Mouse (Mus musculus): ENCODE measurements around the gene Bahd1. TPM values are rescaled to one million over a fixed set of nuclear protein-coding genes. Genes with fewer than 3 reads are reported as not detected.

The Bahd1 gene
- 36.4 TPM for total RNA-seq (2023)

DNA sequence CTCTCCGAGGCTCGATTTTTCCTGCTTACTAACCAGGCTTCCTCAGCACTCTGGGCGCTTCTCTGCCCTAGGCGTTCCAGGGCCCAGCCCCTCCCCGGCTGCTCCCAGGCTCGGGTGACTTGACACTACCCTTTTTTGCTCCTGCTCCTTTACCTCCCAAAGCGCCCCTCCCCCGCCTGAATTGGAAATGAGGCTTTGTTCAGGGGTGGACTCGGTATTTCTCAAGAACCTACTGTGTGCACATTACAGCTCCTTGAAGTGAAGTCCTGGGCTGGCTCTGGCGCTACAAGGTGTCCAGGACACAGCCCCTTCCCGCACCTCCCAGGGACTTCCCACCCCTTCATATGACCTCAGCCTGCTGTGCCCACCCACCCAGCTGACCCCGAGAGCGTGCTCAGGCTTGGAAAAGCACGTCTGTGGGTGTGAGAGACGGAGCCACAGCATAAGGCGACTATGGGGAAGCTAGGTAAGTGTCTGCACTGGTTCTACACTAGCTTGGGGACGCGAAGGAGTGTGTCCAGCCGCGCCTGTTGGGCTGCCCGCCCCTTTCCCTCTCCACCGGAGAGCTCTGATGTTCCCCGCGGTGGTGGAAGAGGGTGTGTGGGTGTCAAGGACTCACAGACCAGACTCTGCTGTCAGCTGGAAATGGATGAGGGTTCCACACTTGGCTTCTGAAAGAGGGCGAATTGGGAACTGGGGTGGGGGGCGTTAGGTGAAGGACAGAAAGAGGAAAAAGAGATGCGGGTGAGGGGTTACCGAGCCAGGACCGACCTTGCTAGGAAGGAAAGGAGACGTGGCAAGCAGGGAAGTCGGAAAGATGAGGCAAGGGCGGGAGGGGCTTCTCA, at the start of gene Bahd1:
Bahd1 (plus strand) TSS at position 397 of the 845 bp plus-strand sequence.

DNA sequence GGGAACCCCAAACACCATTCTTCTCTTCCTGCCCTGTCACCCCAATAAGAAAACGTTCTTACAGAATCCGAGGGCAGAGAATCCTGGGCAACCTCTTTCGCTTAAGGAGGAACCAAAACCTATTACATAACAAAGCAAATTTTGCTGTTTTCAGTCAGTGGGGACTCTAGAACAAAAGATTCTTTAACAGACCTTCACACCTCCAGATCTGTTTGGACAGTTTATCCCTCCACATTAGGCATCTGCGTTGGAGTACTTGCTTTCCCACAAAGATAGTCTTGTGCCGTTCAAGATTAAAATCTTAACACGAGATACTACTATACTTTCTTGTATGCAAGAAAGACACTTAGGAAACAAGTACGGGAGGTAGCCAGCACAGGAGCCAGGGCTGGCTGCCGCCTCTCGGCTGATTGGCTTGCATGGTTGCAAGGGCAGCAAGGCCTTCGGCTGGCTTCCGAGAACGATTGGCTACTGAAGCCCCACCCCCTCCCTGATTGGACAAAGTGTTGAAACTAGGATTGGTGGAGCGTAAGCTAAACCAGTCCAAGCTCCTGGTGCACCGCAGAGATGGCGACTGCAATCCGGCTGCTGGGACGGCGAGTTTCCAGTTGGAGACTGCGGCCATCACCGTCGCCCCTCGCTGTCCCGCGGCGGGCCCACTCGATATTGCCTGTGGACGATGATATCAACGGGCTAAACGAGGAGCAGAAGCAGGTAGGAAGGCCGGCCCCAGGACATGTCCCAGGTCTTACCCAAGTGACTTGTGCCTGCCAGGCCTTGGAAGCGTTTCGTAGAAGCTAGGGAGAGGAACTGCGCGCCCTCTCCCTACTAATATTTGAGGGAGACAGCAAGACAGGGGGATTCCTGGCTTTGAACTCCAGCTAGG, 38.5 kb upstream of the Bahd1 start, which contains the start of gene Ivd:
Ivd (plus strand) TSS at position 501 of the 886 bp plus-strand sequence.

DNA sequence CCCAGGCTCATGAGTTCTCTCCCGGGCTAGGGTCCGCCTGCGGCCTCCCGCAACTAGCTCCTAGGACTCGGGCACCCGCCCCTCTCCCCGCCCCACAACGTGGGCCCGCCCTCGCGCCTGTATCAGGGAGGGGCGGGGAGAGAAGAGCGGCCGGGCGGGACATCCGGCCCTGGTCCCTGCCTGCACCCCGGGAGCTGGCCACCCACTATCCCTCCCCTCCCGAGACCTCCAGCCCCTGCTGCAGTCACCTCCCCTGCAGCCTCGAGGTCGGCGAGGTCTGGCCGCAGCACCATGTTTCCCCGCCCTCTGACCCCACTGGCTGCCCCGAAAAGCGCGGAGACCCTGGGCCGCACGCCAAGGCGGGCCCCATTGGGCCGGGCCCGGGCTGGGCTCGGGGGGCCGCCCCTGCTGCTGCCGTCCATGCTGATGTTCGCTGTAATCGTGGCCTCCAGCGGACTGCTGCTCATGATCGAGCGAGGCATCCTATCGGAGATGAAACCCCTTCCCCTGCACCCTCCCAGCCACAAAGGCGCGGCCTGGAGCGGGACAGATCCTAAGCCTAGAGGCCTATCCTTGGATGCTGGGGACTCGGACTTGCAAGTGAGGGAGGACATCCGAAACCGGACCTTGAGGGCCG, 26.3 kb downstream of the Bahd1 start, which contains the start of gene Chst14:
Chst14 (plus strand) TSS at position 136 of the 637 bp plus-strand sequence.

Other genes with a start within 250 kb of the Bahd1 start
- gene Pak6, start 237.1 kb upstream of the Bahd1 start, total RNA-seq (2023): 0.53 TPM
- gene Ankrd63, start 196.4 kb upstream of the Bahd1 start, total RNA-seq (2023): 1.0 TPM
- 121 TPM for gene Plcb2, start 171.9 kb upstream of the Bahd1 start, total RNA-seq (2023)
- gene Inafm2, start 154.6 kb upstream of the Bahd1 start, total RNA-seq (2023): 22.3 TPM
- 0.71 TPM for gene Ccdc9b, start 137.7 kb upstream of the Bahd1 start, total RNA-seq (2023)
- gene Phgr1, start 127.6 kb upstream of the Bahd1 start, total RNA-seq (2023): not detected
- not detected for gene Disp2, start 120.7 kb upstream of the Bahd1 start, total RNA-seq (2023)
- gene Knstrn, start 86.4 kb upstream of the Bahd1 start, total RNA-seq (2023): 5.9 TPM
- gene Ivd, start 38.4 kb upstream of the Bahd1 start, total RNA-seq (2023): 76.7 TPM
- 3.8 TPM for gene Chst14, start 26.1 kb downstream of the Bahd1 start, total RNA-seq (2023)
- 12.6 TPM for gene Ccdc32, start 129.0 kb downstream of the Bahd1 start, total RNA-seq (2023)
- gene Rpusd2, start 134.4 kb downstream of the Bahd1 start, total RNA-seq (2023): 12.7 TPM
- 1.2 TPM for gene Knl1, start 146.7 kb downstream of the Bahd1 start, total RNA-seq (2023)
- gene Rad51, start 212.4 kb downstream of the Bahd1 start, total RNA-seq (2023): 1.1 TPM